Mouse (Mus musculus) hindbrain, embryonic 12.5 days (tissue): ENCODE measurements around the gene Chd2. TPM values are rescaled to one million over a fixed set of nuclear protein-coding genes. Genes with fewer than 3 reads are reported as not detected.

ENCODE experiments used
- ATAC-seq: fragments of 200-750 bp; cut with Nextera tagmentation; 2 replicates; pipeline ENCODE4 v1.8.0; 2017; ENCODE audit warnings: moderate TSS enrichment; ENCODE audit not compliant: low FRiP score
- H3K27ac ChIP-seq: fragments of 300-500 bp; sonication (generic); 2 replicates; pipeline ENCODE4 v1.5.1; 2016; ENCODE audit warnings: mild to moderate bottlenecking
- H3K27me3 ChIP-seq: fragments of 300-500 bp; sonication (generic); 2 replicates; pipeline ENCODE4 v1.6.1; 2016; ENCODE audit warnings: mild to moderate bottlenecking
- H3K36me3 ChIP-seq: fragments of 300-500 bp; sonication (generic); 2 replicates; pipeline ENCODE4 v1.6.1; 2016; ENCODE audit warnings: mild to moderate bottlenecking
- H3K4me1 ChIP-seq: fragments of 300-500 bp; sonication (generic); 2 replicates; pipeline ENCODE4 v1.6.1; 2016
- H3K4me2 ChIP-seq: fragments of 300-500 bp; sonication (generic); replicated peaks from 2 replicates; pipeline ENCODE4 v1.6.1; 2016; ENCODE audit warnings: mild to moderate bottlenecking
- H3K4me3 ChIP-seq: fragments of 300-500 bp; sonication (generic); 2 replicates; pipeline ENCODE4 v1.5.1; 2016; ENCODE audit warnings: mild to moderate bottlenecking
- H3K9ac ChIP-seq: fragments of 300-500 bp; sonication (generic); 2 replicates; pipeline ENCODE4 v1.6.1; 2016; ENCODE audit warnings: mild to moderate bottlenecking, moderate library complexity
- H3K9me3 ChIP-seq: fragments of 300-500 bp; sonication (generic); replicated peaks from 2 replicates; pipeline ENCODE4 v1.6.1; 2016; ENCODE audit warnings: mild to moderate bottlenecking
- WGBS: fragments of 180-500 bp; shearing (Covaris S2); methylation state at CpG from one replicate; pipeline ENCODE4 v1.1.7; 2016; 5-methylcytosine and 5-hydroxymethylcytosine counted together
- polyA plus RNA-seq: library from polyadenylated mRNA; unstranded; fragments of >200 nt; fragmentation: Nextera tagmentation; extraction: Ambion mirVana; gene quantifications from 2 replicates; pipeline ENCODE4 v1.2.1, GENCODE M21; 2016

Gene Chd2
- polyA plus RNA-seq, 1 experiment from 2014 or later: 63.6 TPM

DNA sequence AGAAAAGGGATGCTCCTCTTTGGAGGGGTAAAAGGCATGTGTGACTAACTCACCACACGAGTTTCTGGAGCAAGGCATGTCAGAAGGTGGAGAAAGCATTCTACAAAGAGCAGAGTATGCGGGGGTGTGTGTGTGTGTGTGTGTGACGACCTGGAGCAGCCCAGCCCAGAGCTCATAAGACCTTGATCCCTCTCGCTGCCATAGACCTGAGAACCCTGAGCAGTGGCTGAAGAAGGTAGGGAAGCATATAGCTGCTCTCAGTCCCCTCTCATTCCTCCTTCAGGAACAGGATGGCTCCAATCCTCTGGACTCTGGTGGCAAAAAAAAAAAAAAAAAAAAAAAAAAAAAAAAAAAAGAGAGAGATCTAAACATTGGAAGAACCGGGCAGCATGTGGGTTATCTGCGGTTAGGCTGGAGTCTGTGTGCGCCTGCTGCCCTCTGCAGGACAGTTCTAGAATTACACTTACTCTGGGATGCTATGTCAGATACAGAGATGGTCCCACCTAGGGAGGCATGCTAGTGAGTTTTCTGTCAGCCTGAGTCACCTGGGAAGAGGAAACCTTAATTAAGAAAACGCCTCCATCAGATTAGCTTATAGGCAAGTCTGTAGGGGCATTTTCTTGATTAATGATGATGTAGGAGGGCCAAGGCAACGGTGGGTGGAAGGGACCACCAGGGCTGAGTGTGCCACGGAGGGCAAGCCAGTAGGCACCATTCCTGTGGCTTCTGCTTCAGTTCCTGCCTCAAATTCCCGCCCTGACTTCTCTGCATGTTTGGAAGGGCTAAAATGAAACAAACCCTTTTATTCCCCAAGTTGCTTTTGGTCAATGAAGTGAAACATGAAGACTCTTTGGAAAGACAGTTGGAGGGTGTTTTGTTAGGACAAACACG, 119.2 kb downstream of the Chd2 start:
- peak overlapping the region; percentile 49; the same call in 1 of the 2 replicates for H3K27ac ChIP-seq
- 29% methylated on average over 12 of the region's 12 CpGs for WGBS

DNA sequence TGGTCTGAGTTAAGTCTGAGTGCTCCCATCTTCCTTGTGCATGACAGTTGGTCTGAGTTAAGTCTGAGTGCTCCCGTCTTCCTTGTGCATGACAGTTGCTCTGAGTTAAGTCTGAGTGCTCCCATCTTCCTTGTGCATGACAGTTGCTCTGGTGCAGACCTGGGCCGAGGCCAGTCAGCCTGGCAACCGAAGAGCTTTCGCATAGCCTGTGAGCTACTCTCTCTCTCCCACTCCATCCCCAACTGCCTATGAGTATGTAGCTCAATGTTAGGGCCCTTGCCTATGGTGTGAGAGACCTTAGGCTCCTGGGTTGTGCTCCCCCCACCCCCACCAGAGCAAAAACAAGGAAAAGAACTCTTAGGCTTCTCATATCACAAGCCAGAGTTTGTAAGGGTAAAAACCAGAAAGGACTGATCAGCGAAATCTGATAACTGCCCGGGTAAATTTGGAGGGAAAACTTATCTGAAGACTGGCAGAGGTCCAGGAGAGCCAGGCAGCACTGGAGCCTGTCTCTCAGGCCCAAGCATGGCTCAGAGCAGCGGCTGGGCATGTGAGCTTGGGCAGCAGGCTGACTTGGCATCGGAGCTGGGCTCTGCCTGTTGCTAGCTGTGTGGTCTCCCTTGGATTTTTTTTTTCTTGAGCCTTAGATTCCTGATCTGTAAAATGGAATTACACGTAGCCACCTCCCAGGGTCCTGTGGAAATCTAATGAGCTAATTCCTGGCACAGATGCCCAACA, 120.2 kb downstream of the Chd2 start:
- no peak overlapping the region for H3K9ac ChIP-seq
- peaks cover 56% of the 10 kb centered on the region for H3K4me1 ChIP-seq
- ATAC-seq: no peak
- no peak overlapping the region for H3K4me3 ChIP-seq
- 63% methylated on average over 9 of the region's 9 CpGs for whole genome bisulfite sequencing
- H3K4me2 ChIP-seq: no peak overlapping the region
- H3K27ac ChIP-seq: peak overlapping the region; percentile 49
- H3K36me3 ChIP-seq: peaks cover 36% of the 10 kb centered on the region
- no peaks in the 10 kb centered on the region for H3K27me3 ChIP-seq
- H3K9me3 ChIP-seq: no peaks in the 10 kb centered on the region

More for the DNA sequence above, 119.2 kb downstream of the Chd2 start:
- ATAC-seq: no peak
- H3K4me1 ChIP-seq: peaks cover 54% of the 10 kb centered on the region
- no peak overlapping the region for H3K9ac ChIP-seq
- H3K9me3 ChIP-seq: no peaks in the 10 kb centered on the region
- no peak overlapping the region for H3K4me2 ChIP-seq
- H3K36me3 ChIP-seq: peaks cover 38% of the 10 kb centered on the region
- H3K4me3 ChIP-seq: no peak overlapping the region
- no peaks in the 10 kb centered on the region for H3K27me3 ChIP-seq

DNA sequence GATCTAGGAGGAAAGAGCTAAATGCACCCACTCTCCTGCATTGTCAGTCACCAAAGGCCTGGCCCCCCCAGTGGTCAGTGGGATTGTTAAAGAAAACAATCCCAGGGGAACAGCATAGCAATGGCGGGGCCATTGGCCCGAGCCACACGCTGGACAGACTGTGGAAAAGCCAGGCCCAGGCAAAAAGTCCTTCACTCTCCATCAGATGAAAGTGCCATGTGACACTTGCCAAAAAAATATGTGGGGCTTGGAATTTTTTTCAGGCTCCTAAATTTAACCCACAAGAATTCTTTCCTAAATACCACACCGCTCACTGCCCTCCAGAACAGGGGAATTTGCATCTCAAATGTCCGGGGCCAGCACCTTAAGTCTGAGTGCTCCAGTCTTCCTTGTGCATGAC, 120.8 kb downstream of the Chd2 start:
- no peaks in the 10 kb centered on the region for H3K9me3 ChIP-seq
- no peaks in the 10 kb centered on the region for H3K27me3 ChIP-seq
- peaks cover 56% of the 10 kb centered on the region for H3K4me1 ChIP-seq
- WGBS: 39% methylated on average over 5 of the region's 5 CpGs
- no peak overlapping the region for H3K4me3 ChIP-seq
- H3K36me3 ChIP-seq: peaks cover 42% of the 10 kb centered on the region
- H3K27ac ChIP-seq: peak overlapping the region; percentile 60; the same call in 1 of the 2 replicates
- H3K4me2 ChIP-seq: no peak overlapping the region
- peak overlapping the region; percentile 37; the same call in 1 of the 2 replicates for H3K9ac ChIP-seq
- no peak for ATAC-seq

DNA sequence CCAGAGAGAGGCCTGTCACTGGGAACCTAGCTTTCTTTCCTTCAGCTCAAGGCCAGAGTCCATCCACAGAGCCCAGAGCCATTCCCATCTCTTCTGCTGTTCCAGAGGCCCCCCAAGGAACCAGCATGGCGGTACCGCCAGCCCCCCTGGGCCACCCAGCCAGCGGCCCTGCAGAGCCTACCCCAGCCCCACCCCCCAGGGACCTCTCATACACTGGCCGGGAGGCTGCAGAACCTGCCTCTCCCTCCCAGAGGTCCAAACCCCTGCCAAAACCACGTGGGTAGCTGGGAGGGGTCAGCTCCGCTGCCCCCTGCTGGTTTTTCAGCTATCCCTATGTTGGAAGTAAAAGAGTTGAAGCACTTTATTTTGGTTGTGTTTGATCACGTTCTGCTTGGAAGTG, 122.3 kb downstream of the Chd2 start:
- 29% methylated on average over 7 of the region's 7 CpGs for WGBS
- Histone ChIP-seq H3K4me3 (no peak overlapping the region), H3K27ac (peak overlapping the region; percentile 45; the same call in 1 of the 2 replicates), H3K4me2 (no peak overlapping the region), H3K36me3 (peaks cover 52% of the 10 kb centered on the region), H3K9ac (0 out of 2 replicates have a peak overlapping the region, but pooled peaks have one; percentile 32), H3K9me3 (no peaks in the 10 kb centered on the region), H3K27me3 (no peaks in the 10 kb centered on the region), H3K4me1 (peaks cover 55% of the 10 kb centered on the region)
- ATAC-seq: no peak

DNA sequence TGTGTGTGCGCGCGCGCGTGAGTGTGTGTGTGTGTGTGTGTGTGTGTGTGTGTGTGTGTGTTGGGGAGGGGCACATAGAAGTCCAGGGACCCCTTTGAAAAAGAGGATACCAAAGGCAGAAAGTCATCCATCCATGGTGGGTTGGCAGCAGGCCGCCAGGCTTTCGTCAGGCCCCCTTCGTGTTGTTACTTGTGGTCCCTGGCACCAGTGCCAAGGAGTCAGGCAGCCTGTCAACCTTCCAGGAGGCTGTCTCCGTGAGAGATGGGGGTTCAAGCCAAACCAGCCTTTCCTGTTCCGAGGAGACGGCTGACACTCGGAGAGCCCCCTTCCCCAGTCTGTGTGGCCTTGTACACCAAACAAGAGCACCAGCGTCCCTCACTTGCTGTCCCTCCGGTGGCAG, 127.4 kb downstream of the Chd2 start:
- no peak overlapping the region for H3K9ac ChIP-seq
- H3K4me1 ChIP-seq: peaks cover 35% of the 10 kb centered on the region
- peaks cover 88% of the 10 kb centered on the region for H3K36me3 ChIP-seq
- 78% methylated on average over 14 of the region's 14 CpGs for whole genome bisulfite sequencing
- H3K27me3 ChIP-seq: no peaks in the 10 kb centered on the region
- no peak overlapping the region for H3K27ac ChIP-seq
- no peak overlapping the region for H3K4me3 ChIP-seq
- no peak for ATAC-seq
- H3K9me3 ChIP-seq: no peaks in the 10 kb centered on the region
- no peak overlapping the region for H3K4me2 ChIP-seq

DNA sequence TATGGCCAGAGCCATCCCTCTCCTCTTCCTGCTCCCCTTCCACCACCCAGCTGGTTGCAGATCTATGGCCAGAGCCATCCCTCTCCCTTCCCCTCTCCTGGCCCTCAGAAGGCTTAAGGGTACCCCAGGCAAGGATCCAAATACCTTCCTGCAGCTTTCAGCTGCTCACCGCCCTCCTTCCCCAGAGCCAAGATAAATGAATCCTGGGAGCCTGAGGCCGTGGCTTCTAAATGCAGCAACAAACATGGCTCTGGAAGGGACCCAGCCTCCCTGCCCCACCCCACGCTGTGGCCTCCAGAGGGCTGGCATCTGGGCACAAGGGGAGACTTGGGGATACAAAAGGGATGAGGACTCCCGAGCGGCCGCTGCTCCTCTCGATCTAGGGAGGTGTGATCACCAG, 129.2 kb downstream of the Chd2 start:
- peaks cover 72% of the 10 kb centered on the region for H3K36me3 ChIP-seq
- 74% methylated on average over 7 of the region's 7 CpGs for WGBS
- H3K27ac ChIP-seq: no peak overlapping the region
- no peak overlapping the region for H3K9ac ChIP-seq
- no peaks in the 10 kb centered on the region for H3K27me3 ChIP-seq
- ATAC-seq: no peak
- no peaks in the 10 kb centered on the region for H3K9me3 ChIP-seq
- H3K4me1 ChIP-seq: peaks cover 20% of the 10 kb centered on the region
- H3K4me3 ChIP-seq: no peak overlapping the region
- no peak overlapping the region for H3K4me2 ChIP-seq

DNA sequence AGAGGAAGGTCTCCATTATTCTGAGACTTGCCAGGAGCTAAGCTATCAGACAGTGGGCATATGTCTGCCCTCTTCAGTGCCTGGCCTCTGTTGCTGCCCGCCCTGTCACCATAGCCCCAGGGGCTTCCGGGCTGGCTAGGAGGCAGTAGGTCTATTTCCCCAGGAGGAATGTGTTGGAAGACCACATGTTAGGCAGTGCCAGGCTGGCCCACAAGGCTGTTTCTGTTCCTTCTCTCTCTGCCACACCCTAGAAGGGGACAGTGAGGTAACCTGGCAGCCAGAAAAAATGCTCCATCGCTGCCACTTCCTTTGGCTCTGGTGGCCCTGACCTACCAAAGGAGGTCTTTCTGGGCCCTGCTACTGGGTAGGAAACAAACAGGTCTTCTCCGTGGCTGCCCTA, 129.6 kb downstream of the Chd2 start:
- ATAC-seq: no peak

DNA sequence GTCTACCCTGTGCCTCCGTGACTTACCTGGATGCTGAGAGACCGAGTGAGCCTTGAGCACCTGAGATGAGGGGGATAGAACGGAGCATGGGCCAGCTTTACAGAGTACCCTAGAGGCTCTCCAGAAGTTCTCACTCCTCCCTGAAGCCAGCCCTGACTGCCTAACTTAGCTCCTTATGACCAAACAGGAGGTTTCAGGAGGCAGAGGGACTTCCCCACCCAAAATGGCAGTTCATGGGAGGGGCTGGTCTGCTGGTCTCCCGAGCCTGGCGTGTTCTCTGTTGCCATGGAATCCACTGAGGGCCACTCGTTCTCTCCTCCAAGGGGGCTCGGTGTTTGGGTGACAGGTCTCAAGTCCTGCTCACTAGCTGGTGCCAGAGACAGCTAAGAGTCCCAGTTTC, 130.1 kb downstream of the Chd2 start:
- ATAC-seq: no peak
- H3K27me3 ChIP-seq: no peaks in the 10 kb centered on the region
- peaks cover 71% of the 10 kb centered on the region for H3K36me3 ChIP-seq
- H3K27ac ChIP-seq: no peak overlapping the region
- 0 out of 2 replicates have a peak, but pooled peaks cover 1% of the 10 kb centered on the region for H3K9me3 ChIP-seq
- WGBS: 69% methylated on average over 7 of the region's 7 CpGs
- H3K4me1 ChIP-seq: peaks cover 19% of the 10 kb centered on the region
- no peak overlapping the region for H3K9ac ChIP-seq
- H3K4me2 ChIP-seq: no peak overlapping the region
- H3K4me3 ChIP-seq: no peak overlapping the region

More for the DNA sequence above, 129.6 kb downstream of the Chd2 start:
- Histone ChIP-seq H3K27ac (no peak overlapping the region; the same call in 1 of the 2 replicates), H3K36me3 (peaks cover 70% of the 10 kb centered on the region), H3K4me3 (no peak overlapping the region), H3K27me3 (no peaks in the 10 kb centered on the region), H3K4me2 (no peak overlapping the region), H3K9ac (no peak overlapping the region), H3K4me1 (peaks cover 19% of the 10 kb centered on the region), H3K9me3 (no peaks in the 10 kb centered on the region)
- WGBS: 87% methylated on average over 4 of the region's 4 CpGs

DNA sequence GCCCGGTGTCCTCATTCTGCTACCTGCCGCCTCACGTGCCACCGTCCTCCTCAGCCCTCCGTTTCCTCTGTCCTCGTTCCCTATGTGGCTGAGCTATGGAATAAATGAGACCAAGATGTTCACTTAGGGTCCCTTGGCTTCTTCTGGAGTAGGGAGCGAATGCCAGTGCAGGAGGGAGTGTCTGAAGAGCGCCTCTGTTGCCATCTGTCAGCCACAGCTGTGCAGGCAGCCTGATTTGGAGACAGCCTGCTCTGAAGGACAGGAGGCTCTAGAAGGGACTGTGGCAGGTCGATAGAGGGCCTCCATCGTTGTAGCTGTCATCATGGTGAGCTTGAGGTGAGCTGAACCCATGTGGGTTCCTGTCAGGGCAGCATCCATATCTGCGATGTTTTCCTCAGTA, 136.1 kb downstream of the Chd2 start:
- peaks cover 45% of the 10 kb centered on the region for H3K36me3 ChIP-seq
- H3K4me3 ChIP-seq: no peak overlapping the region
- 93% methylated on average over 11 of the region's 11 CpGs for WGBS
- no peak overlapping the region for H3K9ac ChIP-seq
- no peak for ATAC-seq
- H3K4me2 ChIP-seq: no peak overlapping the region
- 0 out of 2 replicates have a peak, but pooled peaks cover 3% of the 10 kb centered on the region for H3K9me3 ChIP-seq
- H3K27me3 ChIP-seq: no peaks in the 10 kb centered on the region
- no peak overlapping the region for H3K27ac ChIP-seq
- H3K4me1 ChIP-seq: peaks cover 33% of the 10 kb centered on the region

DNA sequence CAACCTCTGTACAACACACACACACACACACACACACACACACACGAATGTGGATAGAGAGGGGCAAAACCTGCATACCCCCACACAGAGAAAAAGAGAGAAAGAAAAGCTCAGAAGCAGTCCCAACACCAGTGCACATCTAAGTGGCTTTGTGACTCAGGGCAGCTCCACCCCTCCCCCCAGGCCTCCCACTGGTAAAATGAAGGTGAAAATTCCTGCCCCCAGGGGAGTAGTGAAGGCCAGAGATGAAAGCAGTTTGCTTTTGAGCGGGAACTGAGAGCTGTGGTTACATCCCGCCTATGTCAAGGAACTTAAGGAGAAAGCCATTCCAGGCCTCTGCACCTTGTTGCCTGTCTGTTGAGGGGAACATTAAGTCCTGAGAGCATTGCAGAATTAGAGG, 138.1 kb downstream of the Chd2 start:
- Histone ChIP-seq H3K4me2 (no peak overlapping the region), H3K27me3 (no peaks in the 10 kb centered on the region), H3K9me3 (0 out of 2 replicates have a peak, but pooled peaks cover 3% of the 10 kb centered on the region), H3K4me3 (no peak overlapping the region), H3K9ac (no peak overlapping the region), H3K36me3 (peaks cover 30% of the 10 kb centered on the region), H3K27ac (0 out of 2 replicates have a peak overlapping the region, but pooled peaks have one; percentile 40), H3K4me1 (peaks cover 48% of the 10 kb centered on the region)
- WGBS: 48% methylated on average over 3 of the region's 3 CpGs
- ATAC-seq: no peak

DNA sequence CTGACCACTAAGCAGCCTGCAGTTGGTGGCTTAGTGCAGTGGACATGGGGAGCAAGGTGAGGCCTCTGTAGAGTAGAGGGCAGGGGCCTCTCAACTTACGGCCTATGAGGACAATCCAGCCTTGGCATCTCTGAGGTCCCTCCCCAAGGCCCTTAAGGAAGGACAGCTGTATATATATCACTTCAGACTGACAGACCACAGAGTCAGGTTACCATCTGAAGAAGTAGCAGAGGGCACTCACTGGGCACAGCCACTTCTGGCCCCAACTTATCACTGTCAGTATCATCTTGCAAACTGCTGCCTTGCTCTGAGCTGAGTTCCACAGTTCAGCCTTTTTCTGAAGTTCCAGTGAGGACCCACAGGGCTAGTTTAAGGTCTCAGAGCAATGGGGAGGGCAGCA, 139.0 kb downstream of the Chd2 start:
- Histone ChIP-seq H3K4me2 (no peak overlapping the region), H3K36me3 (peaks cover 30% of the 10 kb centered on the region), H3K9me3 (0 out of 2 replicates have a peak, but pooled peaks cover 3% of the 10 kb centered on the region), H3K27me3 (no peaks in the 10 kb centered on the region), H3K4me1 (peaks cover 56% of the 10 kb centered on the region), H3K27ac (peak overlapping the region; percentile 40), H3K9ac (no peak overlapping the region), H3K4me3 (no peak overlapping the region)
- 67% methylated on average over 1 of the region's 1 CpGs for WGBS
- no peak for ATAC-seq

DNA sequence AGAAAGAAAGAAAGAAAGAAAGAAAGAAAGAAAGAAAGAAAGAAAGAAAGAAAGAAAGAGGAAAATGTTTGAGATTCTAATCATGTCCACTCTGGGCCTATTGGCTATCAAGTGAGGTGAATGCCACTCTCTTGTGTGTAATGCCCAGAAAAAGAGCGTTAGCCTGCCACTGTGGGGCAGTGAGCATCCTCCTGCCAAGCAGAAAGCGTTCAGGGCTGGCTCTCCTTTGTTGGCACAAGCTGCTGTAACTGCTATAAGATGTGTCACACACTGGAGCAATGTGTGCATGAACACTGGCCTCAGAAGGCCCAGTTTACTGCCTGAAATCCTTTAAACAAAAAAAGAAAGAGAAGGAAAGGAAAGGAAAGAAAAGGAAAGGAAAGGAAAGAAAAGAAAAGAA, 139.5 kb downstream of the Chd2 start:
- WGBS: 32% methylated on average over 2 of the region's 2 CpGs
- ATAC-seq: no peak
- H3K4me3 ChIP-seq: no peak overlapping the region
- no peaks in the 10 kb centered on the region for H3K27me3 ChIP-seq
- H3K9ac ChIP-seq: no peak overlapping the region
- no peak overlapping the region for H3K27ac ChIP-seq
- peaks cover 30% of the 10 kb centered on the region for H3K36me3 ChIP-seq
- peaks cover 62% of the 10 kb centered on the region for H3K4me1 ChIP-seq
- H3K4me2 ChIP-seq: no peak overlapping the region
- 0 out of 2 replicates have a peak, but pooled peaks cover 3% of the 10 kb centered on the region for H3K9me3 ChIP-seq
